Mouse (Mus musculus) mouse trophoblast stem cell (cell line): ENCODE results near the gene Clhc1.

Experiments
- in situ Hi-C, 2 experiments: fragments of 300-500 bp; cut with MseI, MboI; formaldehyde crosslinking; loops; 2 replicates in 1 of 2; 3 replicates in 1 of 2; pipeline ENCODE4 v1.15.1; 2025

Gene Clhc1

DNA sequence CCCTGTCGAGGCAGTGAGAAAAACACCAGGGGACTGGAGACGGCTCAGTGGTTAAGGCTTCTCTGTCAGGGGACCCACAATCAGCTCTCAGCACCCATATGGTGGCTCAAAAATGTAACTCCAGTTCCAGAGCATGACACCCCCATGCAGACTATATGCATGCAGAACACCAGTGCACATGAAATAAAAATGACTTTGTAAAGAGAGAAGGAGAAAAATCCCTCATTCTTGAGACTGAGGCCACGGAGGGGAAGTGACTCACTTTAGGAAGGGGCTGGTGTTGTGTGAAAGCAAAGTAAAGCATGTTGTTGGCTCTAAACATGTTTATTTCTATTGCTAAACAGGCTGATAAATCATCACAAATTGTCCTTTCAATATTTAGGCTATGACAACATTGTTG, 13.2 kb downstream of the Clhc1 start:
- in situ Hi-C loops, result loop anchor here in 1 of 2 experiments (25.0 kb wide), 1 partner anchor 126 kb away; the partner anchor contains the start of gene Rtn4

DNA sequence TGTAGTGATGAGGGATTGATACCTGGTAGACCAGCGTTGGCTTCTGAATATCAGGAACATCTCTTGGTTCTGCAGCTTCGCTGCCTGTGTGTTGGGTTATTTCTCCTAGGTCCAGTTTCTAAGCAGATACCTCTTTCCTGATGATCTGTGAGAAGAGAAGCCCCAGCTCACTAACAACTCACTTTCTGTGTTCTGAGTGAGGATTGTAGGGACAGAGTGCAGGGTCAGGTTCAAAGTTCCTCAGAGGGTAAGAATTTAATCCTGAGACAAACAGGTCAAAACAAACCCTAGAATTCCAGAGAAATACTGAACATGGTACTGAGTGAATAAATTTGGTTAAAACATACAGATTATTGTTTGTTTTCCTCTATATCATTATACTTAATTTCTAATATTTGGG, 15.7 kb downstream of the Clhc1 start:
- in situ Hi-C loops, result loop anchor here in 1 of 2 experiments (25.0 kb wide), 1 partner anchor 124 kb away; the partner anchor contains the start of gene Rtn4

DNA sequence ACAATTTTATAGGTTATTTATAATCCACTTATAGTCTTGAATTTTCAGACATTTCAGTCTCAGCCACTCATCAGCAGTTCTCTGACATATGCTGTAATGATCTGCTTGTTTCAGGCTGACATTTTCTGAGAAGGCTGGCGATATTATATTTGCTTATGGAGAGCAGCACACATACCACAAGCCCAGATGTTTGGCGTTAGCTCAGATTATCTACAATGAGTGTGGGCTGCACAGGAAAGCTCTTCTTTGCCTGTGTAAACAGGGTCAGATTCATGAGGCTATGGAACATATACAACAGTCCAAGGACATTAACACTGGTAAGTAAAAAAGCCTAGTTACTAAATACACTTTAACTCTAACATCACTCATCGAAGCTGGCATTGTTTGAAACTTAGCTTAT, 23.8 kb downstream of the Clhc1 start:
- in situ Hi-C loops, result loop anchor here (10.0 to 25.0 kb wide), 2 partner anchors 116 to 123 kb away; partner anchors contain the start of gene Rtn4 (in 2 of the 2)

- in situ Hi-C loops, result loop anchor here (10.0 to 25.0 kb wide), 2 partner anchors 115 to 122 kb away; partner anchors contain the start of gene Rtn4 (in 2 of the 2)
Observed at GRCm38 (mm10) chr11:29572656-29573055, 24.9 kb downstream of the Clhc1 start.

GRCm38 (mm10) chr11:29579610-29580009, 31.9 kb downstream of the Clhc1 start:
- in situ Hi-C loops, result loop anchor here in 1 of 2 experiments (10.0 kb wide), 1 partner anchor 115 kb away; the partner anchor contains the start of gene Rtn4

DNA sequence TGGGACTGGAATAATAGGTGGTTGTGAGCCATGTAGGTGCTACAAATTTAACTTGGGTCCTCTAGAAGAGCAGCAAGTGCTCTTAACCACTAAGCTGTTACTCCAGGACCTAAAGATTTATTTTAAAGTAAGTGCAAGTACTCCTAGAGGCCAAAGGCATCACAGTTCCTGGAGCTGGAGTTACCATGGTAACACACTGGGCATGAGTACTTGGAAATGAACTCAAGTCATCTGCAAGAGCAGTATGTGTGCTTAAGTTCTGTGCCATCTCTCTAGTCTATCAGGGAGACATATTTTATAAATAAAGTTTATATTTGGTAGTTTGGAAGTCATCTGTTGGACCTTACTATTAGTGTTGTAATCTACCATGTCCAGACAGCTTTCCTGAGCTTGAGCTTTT, 47.5 kb downstream of the Clhc1 start:
- in situ Hi-C loops, result no loop called here

- in situ Hi-C loops, result no loop called here
Observed at GRCm38 (mm10) chr11:29597159-29597558, 49.4 kb downstream of the Clhc1 start.

DNA sequence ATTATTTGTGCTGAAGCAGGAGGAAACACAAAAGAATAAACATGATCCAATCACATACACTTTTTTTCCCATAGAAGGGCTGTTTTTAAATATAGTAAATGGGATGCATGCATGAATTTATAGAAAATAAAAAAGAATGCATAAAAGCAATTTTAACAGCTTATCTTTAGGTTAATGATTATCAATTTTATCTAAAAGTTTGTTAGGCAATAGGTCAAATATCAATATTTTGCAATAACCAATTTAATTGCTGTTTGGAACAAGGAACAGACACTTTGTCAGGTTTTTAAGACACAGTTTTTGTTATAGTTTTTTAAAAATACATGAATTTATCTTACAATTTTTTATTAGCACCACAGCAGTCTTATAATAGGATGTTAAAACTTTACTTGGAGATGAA, 51.2 kb downstream of the Clhc1 start:
- in situ Hi-C loops, result no loop called here

DNA sequence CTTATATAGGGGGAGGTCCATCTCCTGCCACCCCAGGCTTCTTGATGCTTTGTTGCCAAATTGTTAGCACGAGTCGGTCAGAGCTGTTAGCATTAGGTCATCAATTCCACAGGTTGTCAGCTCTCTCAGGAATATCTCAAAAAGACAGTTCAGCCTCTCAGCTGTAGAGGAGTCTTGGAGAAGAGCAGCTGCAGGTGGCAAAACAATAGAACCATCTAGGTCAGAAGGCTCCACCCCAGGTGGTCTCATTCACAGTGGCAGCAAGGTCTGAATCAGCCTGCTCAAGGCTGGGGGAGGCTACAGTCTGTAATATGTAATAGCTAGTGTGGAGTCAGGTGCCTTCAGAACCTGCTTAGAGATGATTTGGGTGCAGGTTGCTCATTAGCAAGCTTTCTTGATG, 55.8 kb downstream of the Clhc1 start:
- in situ Hi-C loops, result no loop called here

- in situ Hi-C loops, result no loop called here
Observed at GRCm38 (mm10) chr11:29607465-29607990, 59.8 kb downstream of the Clhc1 start.

- in situ Hi-C loops, result no loop called here
Observed at GRCm38 (mm10) chr11:29609756-29610468, 62.2 kb downstream of the Clhc1 start.

DNA sequence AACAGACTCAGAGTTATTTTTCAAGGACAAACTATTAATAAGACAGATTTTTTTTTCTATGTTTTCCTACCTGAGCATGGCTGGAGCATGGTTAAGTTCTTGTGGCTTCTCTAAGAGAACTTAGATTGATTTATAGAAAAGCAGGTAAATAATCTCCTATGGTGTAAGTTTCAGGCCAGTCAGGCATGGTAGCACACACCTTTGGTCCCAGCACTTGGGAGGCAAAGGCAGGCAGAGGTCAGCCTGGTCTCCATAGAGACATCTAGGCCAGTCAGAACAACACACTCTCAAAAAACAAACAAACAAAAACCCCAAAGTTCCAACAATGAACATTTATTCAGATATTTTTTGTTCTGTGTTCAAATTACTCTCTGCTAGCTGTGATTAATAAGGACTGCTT, 64.3 kb downstream of the Clhc1 start:
- in situ Hi-C loops, result no loop called here

DNA sequence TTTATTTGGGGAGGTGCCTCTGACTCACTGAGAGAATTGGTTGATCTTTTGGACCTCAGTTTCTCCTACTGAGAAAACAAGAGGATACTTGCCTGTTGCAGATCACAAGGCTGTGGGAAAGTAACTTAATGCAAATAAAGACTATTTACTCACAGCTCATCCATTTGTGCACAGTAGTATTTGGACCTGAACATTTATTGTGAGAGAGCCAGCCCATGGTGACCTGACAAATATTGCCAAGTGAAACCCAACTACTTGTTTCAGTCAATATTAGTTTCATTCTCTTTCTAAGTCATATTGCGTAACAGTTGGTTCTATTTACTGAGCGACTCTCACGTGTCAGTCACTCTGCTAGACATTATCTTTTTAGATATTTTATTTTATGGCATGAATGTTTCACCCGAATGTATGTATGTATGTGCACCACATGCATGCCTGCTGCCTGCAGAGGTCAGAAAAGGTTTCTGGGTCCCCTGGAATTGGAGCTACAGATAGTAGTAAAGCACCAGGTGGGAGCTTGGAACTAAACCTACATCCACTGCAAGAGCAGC, 65.5 kb downstream of the Clhc1 start:
- in situ Hi-C loops, result no loop called here

DNA sequence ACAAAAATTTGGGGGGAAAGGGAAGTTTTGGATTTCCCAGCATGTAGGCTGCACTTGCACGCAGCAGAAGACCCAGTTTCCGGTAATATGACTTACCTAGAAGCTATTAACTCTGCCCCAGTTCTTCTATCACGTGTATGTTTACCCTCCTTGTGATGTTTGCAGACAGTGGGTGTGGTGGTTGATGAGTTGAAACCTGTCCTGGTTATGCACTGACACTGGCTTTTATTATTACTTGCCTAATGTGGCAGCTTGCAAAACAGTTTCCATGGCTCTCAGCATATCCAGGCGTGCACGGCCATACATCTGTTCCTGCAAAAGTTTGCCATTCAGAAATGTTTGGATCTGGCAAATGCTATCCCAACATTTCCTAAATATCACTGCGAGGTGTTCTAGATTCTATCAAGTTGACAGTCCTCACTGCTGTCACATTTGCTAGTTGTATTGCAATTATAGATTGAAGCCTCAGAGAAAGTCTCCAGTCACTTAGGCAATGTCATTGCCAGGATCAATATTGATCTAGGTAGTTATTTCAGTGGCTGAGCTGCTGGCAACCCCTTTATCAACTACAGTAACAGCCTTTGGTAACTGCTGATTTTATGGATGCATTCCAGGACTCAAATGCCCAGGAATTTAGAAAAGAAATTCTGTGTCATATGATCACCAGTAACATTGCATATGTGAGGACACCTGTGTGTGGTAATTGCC, 66.6 kb downstream of the Clhc1 start:
- in situ Hi-C loops, result no loop called here

- in situ Hi-C loops, result no loop called here
Observed at GRCm38 (mm10) chr11:29622030-29622790, 74.5 kb downstream of the Clhc1 start.

DNA sequence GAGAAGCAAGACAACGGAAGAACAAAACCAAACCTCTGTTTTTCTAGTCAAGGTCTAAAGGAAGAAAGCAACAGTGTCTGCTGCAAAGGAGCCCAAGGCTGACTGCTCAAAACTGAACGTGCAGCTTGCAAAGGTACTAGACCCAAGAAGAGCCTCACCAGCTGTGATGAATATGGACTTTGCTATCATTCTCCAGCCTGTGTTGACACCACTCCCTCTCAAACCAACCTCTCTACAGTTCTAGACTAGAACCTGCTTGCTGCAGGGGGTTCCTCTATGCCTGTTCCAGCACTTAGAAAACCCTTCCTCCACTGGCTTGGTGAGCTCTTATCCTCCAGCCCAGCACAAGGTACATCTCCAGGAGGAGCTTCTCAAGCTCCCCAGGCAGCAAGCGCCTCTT, 75.6 kb downstream of the Clhc1 start:
- in situ Hi-C loops, result no loop called here

- in situ Hi-C loops, result no loop called here
Observed at GRCm38 (mm10) chr11:29626541-29626940, 78.8 kb downstream of the Clhc1 start.

DNA sequence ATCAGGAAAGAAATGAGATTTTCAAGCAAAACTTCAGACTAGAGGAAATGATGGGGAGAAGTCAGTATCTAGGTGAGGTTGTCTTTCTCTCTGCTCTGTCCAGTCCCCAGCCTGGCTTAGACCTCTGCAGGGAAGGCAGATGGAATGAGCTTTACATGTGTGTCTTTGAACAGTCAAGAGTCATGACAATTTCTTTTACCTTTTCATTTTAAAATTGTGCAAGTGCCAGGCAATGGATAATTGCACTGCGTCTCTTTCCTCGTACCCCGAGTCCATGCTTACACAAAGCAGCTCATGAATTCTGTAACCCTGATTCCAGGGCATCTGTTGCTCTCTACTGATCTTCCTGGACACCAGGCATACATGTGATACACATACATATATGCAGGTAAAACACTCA, 80.0 kb downstream of the Clhc1 start:
- in situ Hi-C loops, result no loop called here
